Mouse (Mus musculus) frontal cortex, postnatal 36 days (tissue): ENCODE measurements around the gene Sec16b.
A peak's percentile ranks its signal among the peaks of the same experiment; 100 is the strongest.

Experiments used
- DNase-seq, 2 experiments: peaks; one replicate each; pipeline ENCODE4 v3.0.0; 2022; ENCODE audit warnings: low spot score in 2 of 2

Sec16b gene

DNA sequence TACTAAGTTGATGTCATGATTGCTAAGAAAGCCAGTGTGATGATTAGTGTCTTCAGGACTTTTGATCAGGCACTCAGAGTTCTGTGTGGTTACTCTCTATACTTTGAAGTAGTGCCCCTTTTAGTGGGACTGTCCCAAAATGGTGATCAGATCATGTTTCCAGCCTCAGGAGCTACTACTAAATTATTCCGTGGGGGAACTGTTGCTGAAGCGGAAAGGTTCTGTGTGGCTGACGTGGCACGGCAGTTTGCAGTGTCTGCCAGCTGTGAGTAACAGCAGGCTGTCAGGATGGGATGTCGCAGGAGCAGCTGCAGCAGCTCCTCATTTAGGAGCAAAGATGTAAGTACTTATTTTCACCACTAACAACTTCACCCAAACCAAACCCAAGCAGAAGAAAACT is at the start of gene Sec16b:
TSS of gene Sec16b (plus strand) at position 207 of the 400 bp plus-strand sequence.
- DNase-seq = no peak

DNA sequence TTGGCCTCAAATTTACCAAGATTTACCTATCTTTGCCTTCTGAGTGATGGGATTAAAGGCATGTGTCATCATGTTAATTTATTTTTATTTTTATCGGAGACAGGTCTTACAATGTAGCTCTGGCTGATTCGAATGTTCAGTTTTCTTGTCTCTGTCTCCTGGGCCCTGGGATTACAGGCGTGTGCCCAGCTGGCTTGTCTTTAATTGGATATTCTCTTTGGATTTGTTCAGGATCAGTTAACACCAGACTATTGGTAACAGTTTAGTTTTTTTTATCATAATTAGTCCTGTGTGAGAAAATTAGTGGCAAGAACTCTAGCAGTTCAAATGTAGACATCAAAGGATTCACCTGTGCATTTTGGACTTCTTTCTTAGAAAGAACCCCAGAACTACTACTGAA is 48.7 kb upstream of the Sec16b start:
- no peak for DNase-seq

DNA sequence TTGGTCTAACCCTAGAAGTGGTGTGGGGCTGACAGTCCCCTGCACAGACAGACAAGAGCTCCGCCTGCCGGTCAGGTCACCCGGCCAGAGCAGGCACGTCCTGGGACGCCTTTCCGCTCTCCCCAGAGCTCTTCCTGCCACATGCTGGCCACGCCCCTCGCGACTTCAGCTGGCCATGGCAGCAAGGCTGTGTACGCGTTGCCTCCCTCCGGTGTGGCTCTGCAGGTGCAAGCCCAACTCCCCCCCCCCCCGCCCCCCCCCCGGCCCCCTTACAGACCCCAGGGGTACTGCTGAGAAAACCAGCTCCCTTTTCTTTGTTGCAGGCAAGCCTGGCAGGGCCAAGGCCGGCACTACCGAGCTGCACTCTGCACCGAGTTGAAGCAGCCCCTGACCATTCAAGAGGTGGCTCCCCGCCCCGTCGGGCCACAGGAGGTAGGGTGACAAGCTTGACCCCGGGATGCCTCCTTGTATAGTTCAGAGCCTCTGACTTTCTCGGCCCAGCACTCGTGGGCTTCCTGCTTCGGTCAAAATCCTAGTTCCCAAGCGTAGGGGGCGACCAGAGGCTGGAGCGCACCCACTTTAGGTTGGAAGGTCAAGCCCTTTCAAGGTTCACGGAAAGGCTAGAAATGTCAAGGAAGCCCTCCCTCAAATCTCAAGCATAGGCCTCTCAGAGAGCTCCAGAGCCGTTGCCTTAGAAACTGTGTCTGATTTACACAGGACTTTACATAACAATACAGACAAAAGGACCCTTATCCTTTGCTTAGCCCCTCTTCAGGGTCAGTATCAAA is 47.9 kb upstream of the Sec16b start, which contains the start of gene Cryzl2:
TSS of gene Cryzl2 (plus strand) at position 157 of the 788 bp plus-strand sequence.
- DNase-seq = no peak

DNA sequence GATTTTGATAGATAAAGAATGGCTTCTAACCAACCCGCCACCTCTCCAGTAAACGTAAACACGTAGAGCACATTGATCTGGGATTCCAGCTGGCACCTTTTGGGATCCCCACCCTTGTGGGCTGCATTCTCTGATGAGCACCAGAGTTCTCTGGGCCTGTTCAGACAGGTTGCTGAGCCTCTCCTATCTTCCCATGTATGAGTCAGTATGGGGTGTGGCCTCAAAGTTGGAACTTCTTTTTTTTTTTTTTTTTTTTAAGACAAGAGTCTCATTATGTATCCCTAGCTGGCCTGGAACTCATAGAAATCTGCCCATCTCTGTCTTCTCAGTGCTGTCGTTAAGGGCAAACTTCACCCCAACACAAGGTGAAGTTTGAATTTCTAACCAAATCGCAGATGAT is 46.6 kb upstream of the Sec16b start:
- DNase-seq = no peak

DNA sequence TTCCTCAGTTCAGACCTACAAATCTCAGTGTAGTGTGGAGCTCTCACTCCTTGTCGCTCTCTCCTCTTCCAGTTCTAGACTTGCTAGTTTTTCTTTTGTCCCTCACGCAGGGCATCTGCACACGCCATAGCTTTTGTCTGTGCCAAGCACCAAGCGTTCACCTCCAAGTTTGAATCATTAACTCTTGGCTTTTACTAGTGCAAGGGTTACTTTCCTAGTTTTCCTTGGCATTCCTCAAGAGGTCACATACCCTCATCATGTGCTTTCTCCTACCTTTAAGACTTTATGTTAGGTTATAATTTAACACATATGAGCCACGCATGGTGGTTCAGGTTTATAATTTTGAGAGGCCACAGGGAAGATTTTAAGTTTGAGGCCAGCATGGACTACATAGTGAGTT is 45.3 kb upstream of the Sec16b start:
- DNase-seq = no peak

DNA sequence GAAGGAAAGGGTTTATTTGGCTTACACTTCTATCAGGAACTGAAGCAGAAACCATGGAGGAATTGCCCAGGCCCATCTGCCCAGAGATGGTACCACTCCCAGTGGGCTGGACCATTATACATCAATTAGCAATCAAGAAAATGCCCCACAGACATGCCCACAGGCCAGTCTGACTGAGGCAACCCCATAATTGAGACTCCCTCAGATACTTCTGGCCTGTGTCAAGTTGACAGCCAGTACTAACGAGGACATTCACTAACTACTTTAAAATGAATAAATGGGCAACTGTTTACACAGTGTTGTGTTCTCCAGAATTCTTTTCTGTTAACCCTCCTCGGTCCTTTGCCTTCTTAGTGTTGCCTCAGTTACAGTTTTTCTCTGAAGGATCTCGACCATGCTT is 44.2 kb upstream of the Sec16b start:
- DNase-seq = no peak

DNA sequence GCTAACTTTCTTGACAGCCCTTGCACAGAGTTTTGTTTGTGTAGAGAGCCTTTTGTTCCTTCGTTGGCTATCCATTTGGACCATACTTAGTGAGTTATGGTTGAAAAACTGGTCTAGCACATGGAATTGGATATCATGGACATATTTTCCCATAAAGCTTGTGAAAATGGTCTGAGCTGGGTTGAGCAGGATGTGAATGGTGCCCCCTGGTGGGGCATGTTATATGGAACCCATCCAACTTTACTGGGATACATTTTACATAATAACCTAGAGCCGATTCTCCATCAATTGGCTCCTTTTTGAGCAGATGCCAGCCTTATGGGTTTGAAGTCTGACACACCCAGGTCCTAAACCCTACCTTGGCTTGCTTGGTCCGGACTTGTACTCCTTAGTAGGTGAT is 41.3 kb upstream of the Sec16b start:
- DNase-seq = no peak

DNA sequence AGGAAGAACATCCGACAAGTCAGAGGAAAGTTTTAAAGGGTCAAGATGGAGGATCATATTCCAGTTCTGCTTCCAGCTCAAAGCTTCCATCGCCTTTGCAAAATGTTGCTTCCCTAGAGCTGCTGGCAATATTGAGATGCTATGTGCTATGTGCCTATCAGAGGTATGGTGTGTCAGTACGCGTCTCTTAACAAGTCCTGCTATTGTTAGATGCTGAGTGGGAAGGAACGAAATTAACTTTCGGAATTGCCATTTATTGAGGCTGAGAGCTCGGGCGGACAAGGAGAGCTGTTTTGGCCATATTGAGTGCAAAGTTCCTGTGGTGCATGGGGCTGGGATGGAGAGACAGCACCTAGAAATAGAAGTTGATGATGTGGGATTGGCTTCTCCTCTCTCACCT is 38.7 kb upstream of the Sec16b start:
- DNase-seq = peak in 1 of 2 experiments; percentile 55

DNA sequence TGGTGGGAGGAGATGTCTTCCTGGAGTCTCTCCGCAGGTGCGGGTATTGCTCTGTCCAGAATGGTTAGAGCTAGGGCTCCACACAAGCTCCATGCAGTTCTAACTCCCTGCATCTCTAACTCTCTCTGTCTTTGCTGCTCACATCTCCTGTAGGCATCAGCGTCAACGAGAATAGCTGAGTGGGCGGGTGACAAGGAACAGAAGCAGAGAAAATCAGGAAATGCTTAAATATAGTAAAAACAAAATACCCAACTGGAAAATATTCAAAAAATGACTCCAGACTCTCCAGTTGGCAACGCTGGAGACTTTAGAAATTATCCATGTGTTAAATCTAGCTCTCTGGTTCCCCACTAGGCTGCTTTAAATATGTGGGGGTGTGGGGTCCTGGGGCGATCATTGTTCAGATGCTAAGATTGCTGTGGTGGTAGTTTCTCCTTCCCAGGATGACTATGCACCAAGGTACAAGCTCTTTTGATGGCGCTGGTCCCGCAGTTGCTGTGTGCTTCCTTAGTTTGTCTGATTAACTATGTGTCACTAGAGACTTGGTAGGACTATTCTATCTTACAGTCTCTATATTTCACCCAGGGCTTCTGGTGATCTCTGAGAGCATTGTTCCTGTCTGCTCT is 35.7 kb upstream of the Sec16b start:
- DNase-seq = peak; percentile 68 to 86

DNA sequence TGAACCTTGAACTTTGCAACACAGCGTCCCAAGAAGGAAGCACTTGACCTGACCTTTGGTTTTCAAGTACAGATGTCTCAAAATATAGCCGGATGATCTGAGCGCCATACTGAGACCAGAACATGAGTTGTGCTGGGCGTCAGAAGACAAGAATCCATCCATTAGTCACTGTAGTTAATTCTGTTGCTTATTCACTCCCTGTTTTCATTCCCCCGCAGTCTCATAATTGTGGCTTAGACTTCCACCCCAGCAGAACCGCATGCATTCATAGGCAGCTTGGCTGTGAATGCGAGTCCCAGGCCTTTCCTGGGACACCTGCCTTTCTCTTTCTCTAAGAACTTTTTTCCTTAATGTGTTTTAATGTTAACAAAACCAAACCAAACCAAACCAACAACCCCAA is 33.8 kb upstream of the Sec16b start:
- DNase-seq = no peak

DNA sequence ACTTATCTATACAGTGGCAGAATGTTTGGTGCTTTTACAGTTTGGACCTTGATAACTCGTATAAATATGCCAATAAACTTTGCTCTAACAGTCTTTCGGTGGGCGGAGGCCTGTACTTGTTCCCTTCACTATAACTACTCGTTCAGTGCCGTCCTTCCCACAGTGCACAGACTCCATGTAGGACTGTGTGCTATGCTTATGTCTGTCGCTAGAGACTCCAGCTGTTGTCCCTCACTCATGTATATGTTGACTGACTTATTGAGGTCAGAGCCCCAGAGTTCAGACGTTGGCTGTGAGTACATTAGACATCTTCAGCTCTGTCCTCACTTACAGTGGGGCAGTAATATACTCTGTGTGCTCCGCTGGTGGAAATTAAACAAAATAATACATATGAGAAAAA is 31.7 kb upstream of the Sec16b start:
- no peak for DNase-seq

DNA sequence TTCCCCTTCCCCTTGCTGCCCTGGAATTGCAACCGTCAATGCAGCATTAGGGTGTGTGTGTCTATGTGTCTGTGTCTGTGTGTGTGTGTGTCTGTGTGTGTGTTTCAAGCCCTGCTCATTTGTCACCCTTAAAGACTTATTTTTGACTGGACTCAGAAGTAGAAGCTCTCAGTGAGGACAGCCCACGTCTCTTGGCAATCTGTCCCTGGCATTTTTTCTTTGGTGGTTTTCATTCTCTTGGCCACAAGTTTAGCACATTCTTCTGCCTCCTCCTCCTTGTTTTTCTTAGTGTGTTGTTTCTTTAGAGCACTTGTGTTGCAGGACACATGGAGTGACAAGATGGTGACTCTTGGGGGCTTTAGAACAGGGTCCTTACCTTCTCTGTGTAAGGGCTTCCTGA is 30.3 kb upstream of the Sec16b start:
- DNase-seq = peak in 1 of 2 experiments; percentile 62

DNA sequence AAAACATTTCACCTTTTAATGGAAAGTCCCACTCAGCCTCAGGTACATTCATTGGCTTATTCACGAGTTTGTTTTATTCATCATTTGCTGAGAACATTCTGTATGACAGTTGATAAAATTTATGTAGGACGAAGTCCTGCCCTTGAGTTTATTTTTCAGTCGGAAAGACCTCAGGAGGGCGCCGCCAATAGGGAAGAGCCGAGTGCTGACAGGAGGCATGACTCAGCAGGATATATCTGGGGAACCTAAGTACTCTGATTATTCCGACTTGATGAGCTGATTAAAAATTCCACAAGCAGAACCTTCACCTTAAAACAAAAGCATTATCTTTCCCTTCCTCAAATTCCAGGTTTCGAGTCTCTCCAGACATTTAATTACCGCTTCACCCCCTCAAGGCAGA is 26.4 kb upstream of the Sec16b start:
- no peak for DNase-seq

DNA sequence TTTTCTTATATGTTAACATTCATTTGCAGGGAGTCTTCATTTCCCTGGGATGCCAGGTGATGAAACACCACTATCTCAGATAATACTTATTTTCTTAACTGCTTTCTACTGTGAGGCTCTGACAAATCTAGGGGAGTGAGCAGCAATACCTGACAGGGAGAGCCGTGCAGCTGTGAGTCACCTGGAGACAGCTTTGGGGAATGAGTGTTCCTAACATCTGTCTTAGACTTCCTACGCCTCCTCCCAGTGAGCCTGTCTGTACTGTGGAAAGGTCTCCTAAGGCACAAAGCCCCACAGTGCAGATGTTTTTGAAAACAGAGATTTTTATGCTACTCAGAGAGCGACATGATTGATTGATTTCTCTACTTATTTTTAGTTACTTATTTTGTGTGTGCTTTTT is 25.6 kb upstream of the Sec16b start:
- no peak for DNase-seq

DNA sequence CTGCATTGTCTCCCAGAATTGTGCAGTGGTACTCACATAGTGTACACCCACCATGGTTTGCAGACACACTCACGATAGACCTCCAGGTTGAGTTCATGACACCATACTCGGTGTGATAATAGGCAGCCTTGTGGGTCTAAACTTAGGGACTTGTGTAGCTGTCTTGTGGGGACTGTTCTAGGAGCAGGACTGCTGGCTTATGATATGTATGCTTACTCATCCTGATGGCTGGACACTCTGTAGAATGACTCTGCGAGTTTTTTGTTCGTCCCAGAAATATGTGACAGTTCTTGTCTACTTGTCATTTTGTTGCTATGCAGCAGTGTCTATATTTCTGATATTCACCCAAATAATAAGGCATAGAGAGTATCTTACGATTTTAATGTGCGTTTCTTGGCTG is 24.9 kb upstream of the Sec16b start:
- no peak for DNase-seq

DNA sequence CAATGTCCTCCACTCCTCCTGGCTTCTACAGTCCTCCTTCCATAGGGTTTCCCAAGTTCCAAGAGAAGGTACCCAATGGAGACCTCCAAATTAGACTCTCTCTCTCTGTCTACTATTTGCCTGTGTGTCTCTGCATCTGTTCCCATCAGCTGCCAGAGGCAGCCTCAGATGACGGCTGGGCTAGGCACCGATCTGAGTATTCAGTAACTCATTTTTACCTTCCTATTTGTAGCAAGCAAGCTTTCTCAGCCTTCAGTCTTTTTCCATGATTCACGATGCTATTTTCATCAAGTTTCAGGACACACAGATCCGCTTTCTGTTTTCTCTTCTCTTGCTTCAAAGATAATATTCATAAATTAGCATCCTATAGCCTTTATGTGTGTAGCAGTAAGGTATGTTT is 22.4 kb upstream of the Sec16b start:
- no peak for DNase-seq

DNA sequence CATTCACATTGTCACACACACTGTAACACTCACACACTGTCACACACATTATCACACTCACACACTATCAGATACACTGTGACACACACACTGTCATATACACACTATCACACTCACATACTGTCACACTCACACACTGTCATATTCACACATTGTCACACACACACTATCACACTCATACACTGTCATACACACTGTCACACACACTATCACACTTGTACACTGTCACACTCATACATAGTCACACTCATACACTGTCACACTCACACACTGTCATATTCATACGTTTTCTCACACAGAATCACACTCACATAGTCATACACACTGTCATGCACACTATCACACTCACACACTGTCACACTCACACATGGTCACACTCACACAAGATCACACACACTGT is 5.9 kb upstream of the Sec16b start:
- DNase-seq = no peak

DNA sequence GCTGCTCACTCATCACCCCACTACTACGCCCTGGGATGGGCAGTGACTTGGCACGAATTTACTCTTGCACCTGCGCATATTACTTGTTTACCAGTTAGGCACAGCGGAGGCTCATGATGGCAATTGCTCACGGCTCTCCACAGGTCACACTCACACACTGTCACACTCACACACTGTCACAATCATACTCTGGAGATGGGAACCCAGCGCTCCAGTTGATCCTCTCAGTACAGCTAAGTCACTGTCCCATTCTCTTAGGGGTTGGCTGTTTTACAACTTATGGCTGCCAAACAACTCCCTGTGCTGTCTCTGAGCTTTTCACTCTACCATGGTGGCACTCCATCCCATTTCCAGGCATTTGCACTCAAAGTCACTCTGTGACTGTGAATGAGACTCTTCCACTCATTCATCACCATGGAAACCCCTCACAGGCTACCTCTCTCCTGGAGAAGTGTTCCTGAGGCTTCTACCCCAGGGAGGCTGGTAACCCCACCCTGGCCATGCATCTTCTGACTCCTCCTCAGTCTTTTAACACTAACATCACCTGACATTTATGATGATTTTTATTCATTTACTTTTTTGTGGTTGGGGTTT is 5.1 kb upstream of the Sec16b start:
- no peak for DNase-seq

DNA sequence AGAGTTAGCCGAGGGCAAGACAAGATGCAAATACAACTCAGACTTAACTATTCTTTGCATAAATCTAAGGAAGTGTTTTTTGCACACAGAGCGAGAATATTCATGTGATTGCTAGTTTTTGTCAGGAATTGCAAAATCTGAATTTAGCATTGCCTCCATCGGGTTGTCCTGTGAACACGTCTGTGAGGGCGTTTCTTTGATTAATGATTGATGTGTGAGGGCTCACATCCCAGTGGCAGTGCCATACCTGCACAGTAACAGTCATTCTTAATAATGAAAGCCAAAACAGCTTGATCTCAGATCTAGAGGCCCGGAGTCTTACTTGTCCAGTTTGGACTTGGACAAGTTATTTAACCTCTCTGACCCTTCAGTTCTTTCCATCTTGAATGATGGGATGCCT is 3.5 kb upstream of the Sec16b start:
- no peak for DNase-seq

DNA sequence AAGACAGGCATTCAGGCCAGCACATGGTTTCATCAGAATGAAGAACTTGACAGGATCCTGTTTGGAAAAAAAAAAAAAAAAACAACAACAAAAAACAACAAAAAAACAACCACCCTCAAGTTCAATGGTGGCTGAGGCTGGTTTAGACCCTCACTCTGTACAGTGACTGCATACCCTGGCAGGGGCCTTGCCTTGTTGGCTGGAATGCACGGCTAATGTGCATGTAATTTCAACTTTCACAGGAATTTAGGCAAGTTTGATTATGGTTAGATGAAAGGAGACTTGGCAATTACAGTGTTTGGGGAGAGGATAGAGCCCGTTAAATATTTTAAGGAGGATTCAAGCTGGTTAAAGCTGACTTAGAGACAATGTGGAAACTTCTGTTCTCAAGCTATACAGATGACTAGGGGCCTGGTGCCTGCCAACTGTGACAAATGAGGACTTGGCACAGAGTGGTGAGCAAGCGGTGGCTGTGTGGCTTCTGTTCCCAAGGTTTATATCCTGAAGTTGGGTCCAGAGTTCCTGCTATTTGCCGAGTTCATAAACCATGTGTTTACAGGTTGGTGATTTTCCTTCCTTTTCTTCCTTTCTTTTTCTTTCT is 567 bp downstream of the Sec16b start:
- DNase-seq = no peak

DNA sequence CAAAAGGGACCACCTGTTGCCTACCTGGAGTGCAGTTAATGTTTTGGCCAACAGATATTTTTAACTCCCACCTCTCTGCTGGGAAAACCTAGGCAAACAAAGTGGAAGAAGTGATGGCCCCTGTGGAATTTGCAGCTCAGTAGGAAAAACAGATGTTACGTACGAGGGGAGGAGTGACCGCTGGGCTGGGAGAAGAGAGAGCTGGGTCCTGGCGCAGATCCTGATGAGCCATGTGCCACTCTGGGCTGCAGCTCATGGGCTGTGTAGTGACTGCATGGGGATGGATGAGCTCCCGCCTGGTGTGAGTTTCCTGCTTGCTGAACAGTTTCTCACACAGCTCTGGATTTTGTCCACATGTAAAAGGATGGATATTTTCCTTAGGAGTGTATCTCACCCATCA is 1.3 kb downstream of the Sec16b start:
- DNase-seq = no peak

DNA sequence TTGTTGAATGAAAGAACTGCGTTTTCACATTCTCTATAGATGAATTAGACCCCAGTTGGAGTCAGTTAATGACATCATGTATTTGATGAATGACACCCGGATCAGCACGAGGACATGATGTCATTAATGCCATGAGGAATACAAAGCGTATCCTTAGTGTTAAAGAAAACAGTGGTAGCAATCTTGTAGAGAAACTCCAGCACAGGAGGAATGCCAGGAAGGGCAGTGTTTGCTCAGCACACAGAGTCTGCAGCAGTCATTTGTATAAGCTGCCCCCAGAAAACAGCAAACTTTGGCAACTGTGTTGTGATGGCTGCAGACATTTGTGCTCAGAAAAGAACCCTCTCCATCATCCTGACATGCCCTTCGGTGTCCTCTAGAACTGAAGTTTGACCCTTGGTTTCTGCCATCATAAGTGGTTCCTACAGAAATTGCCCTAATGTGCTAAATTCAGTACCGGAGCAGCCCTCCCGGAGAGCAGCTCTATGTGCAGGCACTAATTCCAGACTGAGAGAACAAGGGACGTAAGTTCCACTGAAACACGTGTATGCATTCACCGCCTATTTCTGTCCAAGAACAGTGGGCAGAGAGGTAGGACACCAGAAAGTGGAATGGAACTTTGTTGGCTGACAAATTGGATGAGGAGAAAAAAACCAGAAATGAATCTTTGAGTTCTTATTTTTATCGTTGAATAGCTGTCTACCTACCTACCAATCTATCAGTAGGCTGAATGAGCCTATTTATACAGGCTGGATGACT is 6.3 kb downstream of the Sec16b start:
- DNase-seq = no peak
